Mouse (Mus musculus): Measurements from ENCODE around the gene Olfr704.
"Not testable (repeated sequence)": the region's sequence is repeated elsewhere in the genome, so short reads cannot be mapped to it uniquely, and the experiment has no call there.

The Olfr704 gene

GRCm38 (mm10) chr7:106862885-106863284 lies at the start of gene Olfr704:
TSS of gene Olfr704 (plus strand) at chr7:106863185.
- in situ Hi-C loops (cut with MboI; ENCODE audit: unreplicated experiment in 2 of 2): no loop called here

DNA sequence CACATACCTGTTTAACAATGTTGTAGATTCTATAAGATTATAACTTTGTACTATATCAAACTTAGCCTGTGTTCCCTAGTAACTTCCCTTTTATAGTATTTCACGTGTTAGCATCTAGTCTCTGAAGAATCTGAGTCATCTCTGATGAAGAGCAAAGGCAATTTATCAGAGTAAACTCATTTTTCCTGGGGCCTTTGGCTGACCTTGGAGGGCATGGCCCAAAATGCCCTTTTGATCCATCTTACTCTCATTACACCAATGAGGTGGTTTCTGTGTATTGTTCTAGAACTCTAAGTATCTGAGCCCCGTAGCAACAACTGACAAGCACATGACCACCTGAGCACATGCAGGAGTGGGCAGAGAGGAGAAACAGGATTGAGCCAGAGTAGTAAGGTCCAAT lies 49.2 kb upstream of the Olfr704 start, which contains the start of gene Olfr701:
Olfr701 (plus strand) TSS at position 301 of the 400 bp plus-strand sequence.
- in situ Hi-C loops (cut with MboI; ENCODE audit: unreplicated experiment in 2 of 2): loop anchor here (10.0 to 25.0 kb wide), 3 partner anchors 379 to 452 kb away; no protein-coding TSS in a partner anchor

DNA sequence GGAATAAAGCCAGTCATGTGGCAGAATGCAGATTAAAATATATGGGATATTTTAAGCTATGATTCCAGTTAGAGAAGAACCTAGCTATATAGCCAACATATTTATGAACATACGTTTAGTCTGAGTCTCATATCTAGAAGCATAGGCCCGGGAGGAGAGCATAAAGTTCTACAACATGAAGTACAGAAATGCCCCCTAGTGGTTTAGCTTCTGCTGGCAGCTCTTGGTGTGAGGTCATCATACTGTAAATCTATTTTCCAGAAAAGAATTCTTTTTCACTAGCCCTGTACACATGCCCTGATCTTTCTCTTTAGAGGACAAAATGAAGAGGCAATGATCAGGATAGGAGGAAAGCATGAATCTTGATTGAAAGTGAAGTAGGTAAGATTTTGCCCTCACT lies 47.2 kb upstream of the Olfr704 start:
- in situ Hi-C loops (cut with MboI; ENCODE audit: unreplicated experiment in 2 of 2): loop anchor here (10.0 to 25.0 kb wide), 3 partner anchors 381 to 453 kb away; no protein-coding TSS in a partner anchor

DNA sequence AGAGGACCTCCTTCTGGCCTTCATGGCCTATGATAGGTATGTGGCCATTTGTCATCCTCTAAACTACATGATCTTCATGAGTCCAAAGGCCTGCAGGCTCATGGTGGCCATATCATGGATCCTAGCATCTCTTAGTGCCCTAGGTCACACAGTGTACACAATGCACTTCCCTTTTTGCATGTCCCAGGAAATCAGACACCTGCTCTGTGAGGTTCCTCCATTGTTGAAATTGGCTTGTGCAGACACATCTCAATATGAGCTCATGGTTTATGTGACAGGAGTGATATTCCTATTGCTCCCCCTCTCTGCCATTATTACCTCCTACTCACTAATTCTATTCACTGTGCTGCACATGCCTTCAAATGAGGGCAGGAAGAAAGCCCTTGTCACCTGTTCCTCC lies 44.6 kb upstream of the Olfr704 start:
- in situ Hi-C loops (cut with MboI; ENCODE audit: unreplicated experiment in 2 of 2): loop anchor here (10.0 to 25.0 kb wide), 3 partner anchors 384 to 456 kb away; no protein-coding TSS in a partner anchor

GRCm38 (mm10) chr7:106833793-106834192 lies 29.2 kb upstream of the Olfr704 start, which contains the start of gene Olfr702:
TSS of gene Olfr702 (minus strand) at chr7:106833893.
- in situ Hi-C loops (cut with MboI; ENCODE audit: unreplicated experiment in 2 of 2): no loop called here

- in situ Hi-C loops (cut with MboI; ENCODE audit: unreplicated experiment in 2 of 2): no loop called here
These were observed 19.9 kb upstream of the Olfr704 start, which contains the start of gene Olfr703 for GRCm38 (mm10) chr7:106843060-106843459. TSS of gene Olfr703 (plus strand) at chr7:106843360.

DNA sequence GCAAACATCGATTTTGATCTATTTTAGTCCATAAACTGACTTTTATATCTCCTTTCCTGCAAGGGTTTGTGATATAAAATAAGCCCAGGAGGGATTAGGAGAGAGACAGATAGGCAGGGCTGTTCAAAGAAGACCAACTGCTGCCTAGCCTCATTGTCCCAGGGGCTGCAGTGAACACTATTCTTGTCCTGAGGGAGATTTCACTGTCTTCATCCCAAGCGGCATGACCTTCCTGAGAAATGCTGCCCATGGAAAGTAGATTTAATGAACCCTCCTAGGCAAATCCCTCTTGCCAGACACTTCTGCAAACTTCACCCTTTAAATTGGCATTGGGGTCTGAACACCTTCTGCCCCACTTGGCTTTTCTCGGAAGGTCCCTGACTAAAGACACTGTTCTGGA lies 13.8 kb downstream of the Olfr704 start, which contains the start of gene Olfr705:
Olfr705 (minus strand) TSS at position 101 of the 400 bp plus-strand sequence.
- in situ Hi-C loops (cut with MboI; ENCODE audit: unreplicated experiment in 2 of 2): no loop called here

GRCm38 (mm10) chr7:106888062-106888461 lies 25.1 kb downstream of the Olfr704 start, which contains the start of gene Olfr706:
TSS of gene Olfr706 (minus strand) at chr7:106888162.
- in situ Hi-C loops (cut with MboI; ENCODE audit: unreplicated experiment in 2 of 2): no loop called here

GRCm38 (mm10) chr7:106901141-106901540 lies 38.2 kb downstream of the Olfr704 start, which contains the start of gene Olfr707:
TSS of gene Olfr707 (minus strand) at chr7:106901241.
- in situ Hi-C loops (cut with MboI; ENCODE audit: unreplicated experiment in 2 of 2): not testable (repeated sequence)

- in situ Hi-C loops (cut with MboI; ENCODE audit: unreplicated experiment in 2 of 2): no loop called here
These were observed 44.7 kb downstream of the Olfr704 start, which contains the start of gene Olfr1532-ps1 for GRCm38 (mm10) chr7:106907676-106908075. TSS of gene Olfr1532-ps1 (plus strand) at chr7:106908001.
